Comparison of ENCODE assay signal across 8 mouse cellular contexts in genomic region chr12:55846741-55847140, GRCm38 (mm10). TPM values are rescaled to one million over a fixed set of nuclear protein-coding genes. Genes with fewer than 3 reads are reported as not detected.
A peak's percentile ranks its signal among the peaks of the same experiment; 100 is the strongest.
DNase-seq lines count a peak whose midpoint lies in the region; ATAC-seq and TF ChIP-seq lines count a peak whose summit lies in the region.

No protein-coding gene starts in this region.

- no peak overlapping the region for H3K4me3 ChIP-seq in heart, adult 2 months
- H3K4me3 ChIP-seq in embryonic facial prominence, embryonic 14.5 days (ENCODE audit: low read depth, low read length): no peak overlapping the region

- no peaks in the 10 kb centered on the region for H3K79me2 ChIP-seq in heart, adult 2 months (replicated peaks; ENCODE audit: control insufficient read depth, insufficient read depth, low read length)

- no peak for TF ChIP-seq POLR2A in heart, adult 2 months (IDR thresholded peaks at IDR 0.05; ENCODE audit: insufficient read depth, low read depth, low read length)

- no peak for TF ChIP-seq EP300 in heart, adult 2 months (IDR thresholded peaks at IDR 0.05; ENCODE audit: insufficient read depth, low read depth, low read length)

- H3K27me3 ChIP-seq in heart, adult 2 months (ENCODE audit: control insufficient read depth, insufficient read depth, low read length): no peaks in the 10 kb centered on the region
- no peaks in the 10 kb centered on the region for H3K27me3 ChIP-seq in embryonic facial prominence, embryonic 14.5 days (replicated peaks; ENCODE audit: control insufficient read depth, insufficient read depth, low read length)

- TF ChIP-seq CTCF in heart, adult 2 months (IDR thresholded peaks at IDR 0.05): peak; percentile 60

- DNase-seq in heart, adult 2 months: no peak
- DNase-seq in heart, postnatal 36 days: no peak
- DNase-seq in right cerebral cortex, postnatal 4 days: peak; percentile 18
- DNase-seq in right cerebral cortex, adult 18-20 months: no peak
- peak; percentile 10 for DNase-seq in embryonic facial prominence, embryonic 14.5 days (ENCODE audit: low spot score)
- DNase-seq in cerebellum, adult 11-12 months: no peak
- DNase-seq in left cerebral cortex, adult 9 months (ENCODE audit: low spot score in 2 of 2): no peak

- intact Hi-C loops in heart, adult 2 months (cut with DNase I): no loop called here
- intact Hi-C loops in heart, postnatal 36 days (cut with DNase I): no loop called here

- no peak overlapping the region for H3K27ac ChIP-seq in heart, adult 2 months
- H3K27ac ChIP-seq in embryonic facial prominence, embryonic 14.5 days (replicated peaks; ENCODE audit: low read depth, low read length): no peak overlapping the region

- no peak for ATAC-seq in embryonic facial prominence, embryonic 14.5 days (ENCODE audit: low read depth)
- peak; percentile 84 for ATAC-seq in megakaryocyte-erythroid progenitor cell, adult 5-6 weeks (replicated peaks; ENCODE audit: low FRiP score, low TSS enrichment, poor library complexity, severe bottlenecking)

- H3K4me2 ChIP-seq in embryonic facial prominence, embryonic 14.5 days (ENCODE audit: low read depth, low read length): no peak overlapping the region

- H3K9ac ChIP-seq in heart, adult 2 months (ENCODE audit: low read depth, low read length): no peak overlapping the region
- H3K9ac ChIP-seq in embryonic facial prominence, embryonic 14.5 days (ENCODE audit: low read depth, low read length): no peak overlapping the region

- 89% methylated on average over 1 of the region's 1 CpGs for WGBS in heart, adult 2 months
- WGBS in embryonic facial prominence, embryonic 14.5 days: 74% methylated on average over 1 of the region's 1 CpGs

- H3K36me3 ChIP-seq in heart, adult 2 months (ENCODE audit: control insufficient read depth, insufficient read depth, low read length): no peaks in the 10 kb centered on the region
- peaks cover 66% of the 10 kb centered on the region for H3K36me3 ChIP-seq in embryonic facial prominence, embryonic 14.5 days (ENCODE audit: control insufficient read depth, insufficient read depth, low read length)

- H3K9me3 ChIP-seq in embryonic facial prominence, embryonic 14.5 days (ENCODE audit: control insufficient read depth, low read length): 0 out of 2 replicates have a peak, but pooled peaks cover 5% of the 10 kb centered on the region

- no peaks in the 10 kb centered on the region for H3K4me1 ChIP-seq in heart, adult 2 months (ENCODE audit: control insufficient read depth, insufficient read depth, low read length)
- H3K4me1 ChIP-seq in embryonic facial prominence, embryonic 14.5 days (ENCODE audit: control insufficient read depth, insufficient read depth, low read length): no peaks in the 10 kb centered on the region

RNA-seq across cellular contexts. Expression of gene Brms1l, which starts 10.6 kb away (rescaled TPM):
- 10 to 100 TPM; 19.1 to 21.0 TPM for total RNA-seq in heart, adult 2 months (2021)
- 11.8 and 24.8 TPM in 2 replicates for polyA plus RNA-seq in heart, adult 2 months (2012; rRNA removed)
- total RNA-seq in heart, postnatal 36 days (2021): 10 to 100 TPM; 19.2 to 21.6 TPM
- 31.7 and 38.7 TPM in 2 replicates for polyA plus RNA-seq in embryonic facial prominence, embryonic 14.5 days (2014; fragmentation: Nextera tagmentation; extraction: Ambion mirVana)
- 31.9 and 32.3 TPM in 2 replicates for total RNA-seq in megakaryocyte-erythroid progenitor cell, adult 5-6 weeks (2014; fragmentation: Nextera tagmentation)
- 29.2 and 33.6 TPM in 2 replicates for total RNA-seq in megakaryocyte-erythroid progenitor cell, adult 5-6 weeks (2017)

RNA-seq across cellular contexts. Expression of gene Ralgapa1, which starts 25.8 kb away (rescaled TPM):
- total RNA-seq in heart, adult 2 months (2021): 10 to 100 TPM; 55.9 to 57.0 TPM
- 38.8 and 56.2 TPM in 2 replicates for polyA plus RNA-seq in heart, adult 2 months (2012; rRNA removed)
- 10 to 100 TPM; 57.2 to 61.3 TPM for total RNA-seq in heart, postnatal 36 days (2021)
- 20.8 and 21.5 TPM in 2 replicates for polyA plus RNA-seq in embryonic facial prominence, embryonic 14.5 days (2014; fragmentation: Nextera tagmentation; extraction: Ambion mirVana)
- 40.6 and 49.4 TPM in 2 replicates for total RNA-seq in megakaryocyte-erythroid progenitor cell, adult 5-6 weeks (2014; fragmentation: Nextera tagmentation)
- 34.5 and 38.1 TPM in 2 replicates for total RNA-seq in megakaryocyte-erythroid progenitor cell, adult 5-6 weeks (2017)

Comparison
In these comparisons a context has a peak if more than half of its experiments do, and no peak if none do; other contexts are left out.
1. DNase-seq: peak in right cerebral cortex, postnatal 4 days (single experiment) and embryonic facial prominence, embryonic 14.5 days (single experiment); none in heart, adult 2 months (0 of 2), heart, postnatal 36 days (0 of 2), right cerebral cortex, adult 18-20 months (single experiment), cerebellum, adult 11-12 months (single experiment) and left cerebral cortex, adult 9 months (0 of 2).